Mouse (Mus musculus): ENCODE measurements around the gene Arfgef3.
A peak's percentile ranks its signal among the peaks of the same experiment; 100 is the strongest.
"Not testable (repeated sequence)": the region's sequence is repeated elsewhere in the genome, so short reads cannot be mapped to it uniquely, and the experiment has no call there.

Gene Arfgef3

GRCm38 (mm10) chr10:18589455-18589854 is 154.3 kb downstream of the Arfgef3 start:
- DNase-seq (ENCODE audit: inconsistent ontology term) = no peak

- peak; percentile 7 for DNase-seq (ENCODE audit: inconsistent ontology term)
Observed at GRCm38 (mm10) chr10:18584188-18584587, 159.6 kb downstream of the Arfgef3 start.

DNA sequence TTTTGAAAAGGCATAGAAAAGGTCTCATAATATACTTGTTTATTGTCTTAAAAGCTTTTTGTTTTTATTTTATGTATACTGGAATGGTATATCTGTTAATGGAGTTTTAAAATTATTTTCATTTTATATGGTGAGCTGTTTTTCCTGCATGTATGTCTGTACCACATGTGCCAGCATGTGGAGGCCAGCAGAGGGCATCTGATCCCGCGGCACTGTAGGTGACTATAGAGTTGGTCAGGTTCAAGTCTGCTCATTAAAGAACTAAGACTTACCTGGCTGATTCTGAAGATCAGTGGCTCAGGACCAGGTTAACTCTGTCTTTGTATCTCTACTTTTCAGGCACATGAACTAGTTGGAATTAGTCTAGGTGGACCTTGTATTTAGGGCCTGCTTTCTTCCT is 171.2 kb downstream of the Arfgef3 start:
- no peak for DNase-seq (ENCODE audit: inconsistent ontology term)

GRCm38 (mm10) chr10:18562940-18563339 is 180.8 kb downstream of the Arfgef3 start:
- no peak for DNase-seq (ENCODE audit: inconsistent ontology term)

DNA sequence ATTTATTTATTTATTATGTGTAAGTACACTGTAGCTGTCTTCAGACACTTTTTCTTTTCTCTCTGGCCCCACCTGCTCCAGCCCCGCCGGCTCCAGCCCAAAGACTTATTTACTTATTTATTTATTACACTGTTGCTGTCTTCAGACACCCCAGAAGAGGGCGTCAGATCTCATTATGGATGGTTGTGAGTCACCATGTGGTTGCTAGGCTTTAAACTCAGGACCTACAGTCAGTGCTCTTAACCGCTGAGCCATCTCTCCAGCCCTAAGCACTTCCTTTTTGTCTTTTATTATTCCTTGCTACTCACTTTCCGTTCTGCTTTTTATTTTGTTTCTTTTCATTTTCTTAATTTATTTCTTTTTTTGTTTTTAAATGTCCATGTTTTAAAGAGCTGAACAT is 182.3 kb downstream of the Arfgef3 start:
- DNase-seq (ENCODE audit: inconsistent ontology term) = no peak

DNA sequence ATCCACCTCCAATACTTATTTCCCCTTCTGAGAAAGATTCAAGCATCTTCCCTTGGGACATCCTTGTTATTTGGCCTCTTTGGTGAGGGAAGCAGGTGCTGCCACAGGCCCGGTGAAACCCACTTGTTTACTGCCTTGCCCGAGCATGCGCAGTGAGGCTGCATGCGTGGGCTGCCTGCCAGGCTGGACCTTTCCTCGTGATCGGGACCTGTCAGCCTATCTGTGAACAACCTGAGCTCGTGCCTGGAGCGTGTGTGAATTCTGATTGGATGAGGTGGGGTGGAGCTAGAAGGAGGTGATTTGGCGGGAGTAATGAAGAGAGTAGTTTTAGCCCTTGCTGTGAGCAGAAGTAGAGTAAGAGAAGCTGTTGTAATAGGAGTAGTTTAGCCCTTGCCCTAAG is 184.7 kb downstream of the Arfgef3 start:
- not testable (repeated sequence) for DNase-seq (ENCODE audit: inconsistent ontology term)

GRCm38 (mm10) chr10:18549321-18550216 is 194.2 kb downstream of the Arfgef3 start:
- DNase-seq (ENCODE audit: inconsistent ontology term) = peak; percentile 78

DNA sequence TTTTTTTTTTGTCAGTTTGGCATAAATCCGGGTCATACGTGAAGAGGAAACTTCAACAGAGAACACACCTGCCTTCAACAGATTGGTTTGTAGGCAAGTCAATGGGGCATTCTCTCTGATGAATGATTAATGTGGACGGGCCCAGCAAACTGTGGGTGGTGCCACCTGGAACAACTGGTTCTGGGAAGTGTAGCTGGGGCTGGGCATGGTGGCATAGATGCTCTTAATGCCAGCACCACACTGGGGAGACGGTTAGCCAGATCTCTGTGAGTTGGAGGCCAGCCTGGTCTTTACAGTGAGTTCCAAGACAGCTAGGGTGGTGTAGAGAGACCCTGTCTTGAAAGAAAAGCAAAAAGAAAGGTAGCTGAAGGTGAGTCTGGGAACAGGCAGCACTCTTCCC is 196.4 kb downstream of the Arfgef3 start:
- no peak for DNase-seq (ENCODE audit: inconsistent ontology term)

- DNase-seq (ENCODE audit: inconsistent ontology term) = peak; percentile 76
Observed at GRCm38 (mm10) chr10:18545813-18546235, 197.9 kb downstream of the Arfgef3 start, which contains the start of gene Hebp2. TSS of gene Hebp2 (minus strand) at chr10:18546076.

- DNase-seq (ENCODE audit: inconsistent ontology term) = no peak
Observed at GRCm38 (mm10) chr10:18545309-18545708, 198.4 kb downstream of the Arfgef3 start.

GRCm38 (mm10) chr10:18536889-18537288 is 206.9 kb downstream of the Arfgef3 start:
- no peak for DNase-seq (ENCODE audit: inconsistent ontology term)

- no peak for DNase-seq (ENCODE audit: inconsistent ontology term)
Observed at GRCm38 (mm10) chr10:18532293-18532692, 211.5 kb downstream of the Arfgef3 start.

Measured in Muller cell, postnatal 12 days (primary cell).